Comparison of ENCODE assay signal across 8 mouse cellular contexts in the genomic region with DNA sequence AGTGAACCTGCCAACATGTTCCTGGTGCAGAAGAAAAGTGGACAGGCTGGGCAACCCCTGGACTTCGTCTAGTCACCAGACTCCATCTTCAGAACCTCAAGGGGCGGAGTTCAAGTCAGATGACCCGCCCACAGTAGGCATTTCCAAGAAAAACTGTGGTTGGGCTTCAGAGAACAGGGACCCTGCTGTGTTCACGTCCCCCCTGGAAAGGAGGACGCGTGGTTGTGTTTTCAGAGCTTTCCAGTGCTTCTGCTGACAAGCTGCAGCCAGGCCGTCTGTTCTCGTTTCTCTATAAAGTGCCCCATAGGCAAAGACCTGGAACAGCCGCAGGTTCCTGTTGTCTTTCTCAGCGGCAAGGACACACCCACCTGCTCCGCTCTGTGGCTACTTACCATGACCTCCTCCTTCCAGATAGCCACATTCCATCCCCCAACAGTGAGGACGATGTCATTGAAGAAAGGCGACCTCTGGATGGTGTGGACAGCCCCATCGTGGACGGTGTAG.
A peak's percentile ranks its signal among the peaks of the same experiment; 100 is the strongest.
DNase-seq lines count a peak whose midpoint lies in the region; ATAC-seq lines count a peak whose summit lies in the region.

No protein-coding gene starts in this region.

- H3K9ac ChIP-seq in hindbrain, embryonic 15.5 days, result no peak overlapping the region
- no peak overlapping the region for H3K9ac ChIP-seq in neural tube, embryonic 13.5 days

- H3K4me2 ChIP-seq in hindbrain, embryonic 15.5 days, result 0 out of 2 replicates have a peak overlapping the region, but pooled peaks have one; percentile 3
- peak overlapping the region; percentile 14; the same call in 1 of the 2 replicates for H3K4me2 ChIP-seq in neural tube, embryonic 13.5 days

- ATAC-seq in hindbrain, embryonic 15.5 days (ENCODE audit: low FRiP score, low read depth), result no peak
- no peak for ATAC-seq in neural tube, embryonic 13.5 days (ENCODE audit: low read depth)

- H3K27me3 ChIP-seq in embryonic facial prominence, embryonic 10.5 days (replicated peaks; ENCODE audit: low read depth, poor library complexity, severe bottlenecking), result peaks cover 12% of the 10 kb centered on the region; the same call in 1 of the 2 replicates
- no peaks in the 10 kb centered on the region for H3K27me3 ChIP-seq in hindbrain, embryonic 15.5 days
- no peaks in the 10 kb centered on the region for H3K27me3 ChIP-seq in neural tube, embryonic 13.5 days

- H3K4me1 ChIP-seq in embryonic facial prominence, embryonic 10.5 days, result peaks cover 28% of the 10 kb centered on the region
- H3K4me1 ChIP-seq in hindbrain, embryonic 15.5 days (replicated peaks), result peaks cover 10% of the 10 kb centered on the region
- peaks cover 25% of the 10 kb centered on the region for H3K4me1 ChIP-seq in neural tube, embryonic 13.5 days (replicated peaks)

- H3K9me3 ChIP-seq in embryonic facial prominence, embryonic 10.5 days, result no peaks in the 10 kb centered on the region
- H3K9me3 ChIP-seq in hindbrain, embryonic 15.5 days, result no peaks in the 10 kb centered on the region
- no peaks in the 10 kb centered on the region for H3K9me3 ChIP-seq in neural tube, embryonic 13.5 days

- 22% methylated on average over 15 of the region's 15 CpGs for WGBS in embryonic facial prominence, embryonic 10.5 days
- WGBS in hindbrain, embryonic 15.5 days, result 27% methylated on average over 15 of the region's 15 CpGs
- 29% methylated on average over 15 of the region's 15 CpGs for WGBS in neural tube, embryonic 13.5 days

- no peaks in the 10 kb centered on the region for H3K36me3 ChIP-seq in embryonic facial prominence, embryonic 10.5 days (replicated peaks)
- H3K36me3 ChIP-seq in hindbrain, embryonic 15.5 days, result no peaks in the 10 kb centered on the region
- no peaks in the 10 kb centered on the region for H3K36me3 ChIP-seq in neural tube, embryonic 13.5 days

- peak; percentile 55 for DNase-seq in urinary bladder, postnatal 14 days (ENCODE audit: low spot score)
- DNase-seq in urinary bladder, adult 2 months (ENCODE audit: low spot score), result no peak
- DNase-seq in embryonic facial prominence, embryonic 10.5 days (ENCODE audit: low spot score), result peak; percentile 58
- peak; percentile 35 for DNase-seq in liver
- DNase-seq in cerebellum, adult 11-12 months, result no peak
- no peak for DNase-seq in cerebellum, postnatal 36 days

- H3K27ac ChIP-seq in embryonic facial prominence, embryonic 10.5 days (replicated peaks), result peak overlapping the region; percentile 21; the same call in 1 of the 2 replicates
- H3K27ac ChIP-seq in hindbrain, embryonic 15.5 days (replicated peaks), result no peak overlapping the region
- H3K27ac ChIP-seq in neural tube, embryonic 13.5 days (replicated peaks), result no peak overlapping the region

- H3K4me3 ChIP-seq in embryonic facial prominence, embryonic 10.5 days, result peak overlapping the region; percentile 31; the same call in 1 of the 2 replicates
- H3K4me3 ChIP-seq in hindbrain, embryonic 15.5 days, result no peak overlapping the region
- no peak overlapping the region for H3K4me3 ChIP-seq in neural tube, embryonic 13.5 days

Comparison
In these comparisons a context has a peak if more than half of its experiments do, and no peak if none do; other contexts are left out.
1. DNase-seq: peak in urinary bladder, postnatal 14 days (single experiment), embryonic facial prominence, embryonic 10.5 days (single experiment) and liver (single experiment); none in urinary bladder, adult 2 months (single experiment), cerebellum, adult 11-12 months (single experiment) and cerebellum, postnatal 36 days (0 of 2).